Mouse (Mus musculus) WW6 (cell line): Measurements from ENCODE around the gene Vmn1r74.
"Not testable (repeated sequence)": the region's sequence is repeated elsewhere in the genome, so short reads cannot be mapped to it uniquely, and the experiment has no call there.

ENCODE experiments used
- DNase-seq: peaks from one replicate; pipeline ENCODE4 v3.0.0-alpha.2; 2013; ENCODE audit warnings: low read depth, low spot score

Gene Vmn1r74

GRCm38 (mm10) chr7:11833680-11834079 is at the start of gene Vmn1r74:
Gene Vmn1r74, plus strand, starts transcription at chr7:11833980.
- DNase-seq: no peak

DNA sequence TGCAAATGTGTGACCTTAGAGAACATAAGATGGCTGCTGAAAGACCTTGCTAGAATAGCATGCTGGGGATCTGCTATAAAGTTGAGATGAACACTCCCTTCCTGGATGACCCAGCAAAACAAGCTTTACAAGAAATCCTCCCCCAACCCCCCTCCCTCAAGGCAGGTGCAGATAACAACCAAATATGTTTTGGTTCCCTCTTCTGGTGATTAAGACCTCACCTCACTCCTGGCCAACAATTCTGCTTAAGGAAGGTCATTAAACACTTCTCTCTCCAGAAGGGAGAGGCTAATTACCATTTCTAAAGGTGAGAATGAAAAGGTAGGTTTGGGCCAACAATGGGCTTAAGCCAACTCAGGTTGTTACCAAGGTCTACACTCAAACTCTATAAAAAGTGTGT is 20.0 kb upstream of the Vmn1r74 start:
- no peak for DNase-seq

- no peak for DNase-seq
Measured at GRCm38 (mm10) chr7:11822166-11822565, 11.6 kb upstream of the Vmn1r74 start.

GRCm38 (mm10) chr7:11823246-11823645 is 10.5 kb upstream of the Vmn1r74 start:
- not testable (repeated sequence) for DNase-seq

DNA sequence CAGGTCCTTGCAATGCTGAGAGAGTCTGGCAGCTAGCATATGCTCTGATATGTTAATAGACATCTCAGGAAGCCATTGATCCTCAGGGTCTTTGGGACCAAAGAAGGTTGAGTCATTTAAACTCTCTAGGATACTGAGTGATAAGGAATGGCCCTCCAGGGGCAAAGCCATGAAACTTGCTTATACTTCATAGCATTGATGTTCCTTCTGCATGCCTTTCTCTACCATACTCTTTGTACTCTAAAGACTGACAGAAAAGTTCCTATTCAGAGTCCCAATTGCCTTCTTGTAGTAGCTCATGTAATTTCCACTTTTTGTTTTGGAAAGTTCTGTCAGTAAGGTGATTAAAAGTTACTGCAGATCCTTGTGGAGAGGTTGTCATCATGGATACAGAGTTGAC is 40.5 kb downstream of the Vmn1r74 start, which contains the start of gene Vmn1r75:
Gene Vmn1r75, plus strand, starts transcription at position 301 of the 400 bp plus-strand sequence.
- DNase-seq: no peak
